Mouse (Mus musculus): ENCODE measurements around the gene Gm20458. TPM values are rescaled to one million over a fixed set of nuclear protein-coding genes. Genes with fewer than 3 reads are reported as not detected.

Gene Gm20458
- polyA plus RNA-seq, 1 experiment: 2.4 TPM

- H3K4me3 ChIP-seq (replicated peaks): no peak overlapping the region
- H3K27me3 ChIP-seq (replicated peaks): peaks cover 67% of the 10 kb centered on the region
- peaks cover 16% of the 10 kb centered on the region for H3K9me3 ChIP-seq
- no peaks in the 10 kb centered on the region for H3K36me3 ChIP-seq (replicated peaks; ENCODE audit: low read length)
- 0 out of 2 replicates have a peak, but pooled peaks cover 4% of the 10 kb centered on the region for H3K4me1 ChIP-seq
- no peak for TF ChIP-seq FLI1 (IDR thresholded peaks at IDR 0.05; ENCODE audit: low read length)
- TF ChIP-seq GATA1 (IDR thresholded peaks at IDR 0.05; ENCODE audit: borderline replicate concordance, low read length): no peak
These were observed 11.3 kb upstream of the Gm20458 start for GRCm38 (mm10) chr2:164449341-164450042.

DNA sequence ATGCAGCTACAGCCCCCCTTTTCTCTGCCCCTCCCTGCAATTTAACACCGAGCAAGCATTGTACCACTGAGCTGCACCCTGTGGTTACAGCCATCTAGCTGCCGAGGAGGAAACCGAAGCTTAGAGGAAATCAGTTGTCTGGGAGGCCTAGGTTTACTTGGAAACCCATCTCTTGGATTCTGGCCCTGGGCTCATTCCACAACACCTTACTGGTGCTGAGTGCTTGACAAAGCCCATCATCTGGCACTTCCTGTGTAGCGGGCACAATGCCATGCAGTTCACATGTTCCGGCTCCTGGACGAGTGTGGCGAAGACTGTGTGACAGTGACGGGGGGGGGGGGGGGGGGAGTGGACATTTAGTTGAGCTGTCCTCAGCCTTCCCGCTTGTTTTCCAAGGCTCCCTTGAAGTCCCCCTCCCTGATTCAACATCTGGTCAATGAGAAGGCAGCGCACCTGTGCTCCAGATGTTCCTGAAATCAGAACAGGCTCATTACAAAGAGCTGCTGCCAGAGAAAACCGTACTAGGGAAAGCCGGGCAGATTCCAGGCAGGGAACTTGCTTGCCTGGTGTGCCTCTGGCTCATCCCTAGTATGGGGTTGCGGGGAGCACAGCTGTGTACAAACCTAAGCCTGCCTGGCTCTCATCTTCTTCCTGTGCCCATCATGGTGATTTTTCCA lies 8.6 kb upstream of the Gm20458 start:
- Histone ChIP-seq H3K36me3 (replicated peaks; ENCODE audit: low read length) (no peaks in the 10 kb centered on the region), H3K27me3 (replicated peaks) (peaks cover 66% of the 10 kb centered on the region), H3K9me3 (peaks cover 16% of the 10 kb centered on the region), H3K4me1 (peaks cover 16% of the 10 kb centered on the region), H3K4me3 (replicated peaks) (no peak overlapping the region)
- no peak for TF ChIP-seq FLI1 (IDR thresholded peaks at IDR 0.05; ENCODE audit: low read length)
- TF ChIP-seq GATA1 (IDR thresholded peaks at IDR 0.05; ENCODE audit: borderline replicate concordance, low read length): no peak

- H3K9me3 ChIP-seq: peaks cover 16% of the 10 kb centered on the region
- peaks cover 16% of the 10 kb centered on the region for H3K4me1 ChIP-seq
- TF ChIP-seq GATA1 (IDR thresholded peaks at IDR 0.05; ENCODE audit: borderline replicate concordance, low read length) (no peak), FLI1 (IDR thresholded peaks at IDR 0.05; ENCODE audit: low read length) (no peak)
- no peak overlapping the region for H3K4me3 ChIP-seq (replicated peaks)
- no peaks in the 10 kb centered on the region for H3K36me3 ChIP-seq (replicated peaks; ENCODE audit: low read length)
- peaks cover 67% of the 10 kb centered on the region for H3K27me3 ChIP-seq (replicated peaks)
These were observed 7.6 kb upstream of the Gm20458 start for GRCm38 (mm10) chr2:164453047-164453757.

GRCm38 (mm10) chr2:164453887-164454500 lies 6.8 kb upstream of the Gm20458 start:
- TF ChIP-seq GATA1 (IDR thresholded peaks at IDR 0.05; ENCODE audit: borderline replicate concordance, low read length) (no peak), FLI1 (IDR thresholded peaks at IDR 0.05; ENCODE audit: low read length) (no peak)
- peaks cover 16% of the 10 kb centered on the region for H3K9me3 ChIP-seq

DNA sequence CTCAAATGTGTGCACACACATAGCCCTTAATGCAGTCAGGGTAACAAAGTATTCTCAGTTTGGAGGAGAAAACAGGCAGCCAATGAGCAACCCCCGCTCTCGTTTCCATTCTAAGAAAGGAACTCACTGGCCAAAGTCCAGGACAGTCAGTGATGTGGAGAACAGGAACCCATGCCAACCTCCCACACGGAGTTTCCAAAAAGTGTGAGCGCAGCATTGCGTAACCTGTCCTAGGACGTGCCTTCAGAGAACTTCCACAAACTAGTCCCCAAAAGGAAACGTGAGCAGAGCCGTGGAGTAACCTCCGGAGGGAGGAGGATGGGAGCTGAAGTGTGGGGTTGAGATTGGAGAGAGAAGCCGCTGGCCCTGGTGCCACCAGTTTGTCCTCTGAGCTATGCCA lies 5.9 kb upstream of the Gm20458 start:
- H3K27me3 ChIP-seq (replicated peaks): peaks cover 56% of the 10 kb centered on the region
- H3K4me3 ChIP-seq (replicated peaks): no peak overlapping the region
- H3K4me1 ChIP-seq: peaks cover 20% of the 10 kb centered on the region
- no peaks in the 10 kb centered on the region for H3K36me3 ChIP-seq (replicated peaks; ENCODE audit: low read length)
- peaks cover 9% of the 10 kb centered on the region for H3K9me3 ChIP-seq
- TF ChIP-seq FLI1 (IDR thresholded peaks at IDR 0.05; ENCODE audit: low read length) (no peak), GATA1 (IDR thresholded peaks at IDR 0.05; ENCODE audit: borderline replicate concordance, low read length) (no peak)

More at GRCm38 (mm10) chr2:164453887-164454500, 6.8 kb upstream of the Gm20458 start:
- Histone ChIP-seq H3K4me1 (peaks cover 20% of the 10 kb centered on the region), H3K27me3 (replicated peaks) (peaks cover 63% of the 10 kb centered on the region), H3K36me3 (replicated peaks; ENCODE audit: low read length) (no peaks in the 10 kb centered on the region), H3K4me3 (replicated peaks) (no peak overlapping the region)

DNA sequence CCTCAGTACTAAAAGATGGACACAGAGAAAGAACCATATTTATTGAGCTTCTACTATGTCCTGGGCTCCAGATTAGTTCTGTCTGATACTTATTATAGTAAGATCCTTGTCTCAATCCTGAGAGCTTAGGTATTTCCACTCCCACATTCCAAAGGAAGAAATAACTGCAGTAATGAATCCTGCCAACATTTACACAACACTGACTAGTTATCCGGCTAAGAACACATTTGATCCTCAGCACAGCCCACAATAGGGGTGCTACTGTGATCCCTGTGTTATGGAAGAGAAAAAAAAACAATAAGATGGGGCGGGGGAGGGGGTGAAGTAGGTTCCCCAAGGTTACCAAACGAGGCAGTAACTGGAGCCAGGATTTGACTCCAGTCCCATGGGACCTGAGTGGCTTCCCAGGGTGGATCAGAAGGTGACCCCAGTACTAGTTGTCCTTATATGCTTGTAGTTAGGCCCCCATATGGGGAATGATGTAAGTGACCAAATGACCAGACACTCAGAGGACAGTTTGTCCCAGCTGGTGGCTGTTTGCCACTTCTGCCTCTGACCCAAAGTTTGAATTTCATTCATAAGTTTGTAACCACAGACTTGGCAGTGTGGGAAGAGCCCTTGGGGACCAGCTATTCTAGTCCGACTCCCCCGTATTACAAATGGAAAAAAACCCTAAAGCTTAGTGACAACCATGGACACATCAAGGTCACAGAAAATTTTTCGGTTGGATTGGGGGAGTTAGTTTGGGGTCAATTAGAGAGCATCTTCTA lies 5.2 kb upstream of the Gm20458 start:
- Histone ChIP-seq H3K9me3 (peaks cover 2% of the 10 kb centered on the region), H3K4me1 (peaks cover 20% of the 10 kb centered on the region), H3K36me3 (replicated peaks; ENCODE audit: low read length) (no peaks in the 10 kb centered on the region), H3K27me3 (replicated peaks) (peaks cover 49% of the 10 kb centered on the region), H3K4me3 (replicated peaks) (no peak overlapping the region)
- TF ChIP-seq GATA1 (IDR thresholded peaks at IDR 0.05; ENCODE audit: borderline replicate concordance, low read length) (no peak), FLI1 (IDR thresholded peaks at IDR 0.05; ENCODE audit: low read length) (no peak)

- H3K9me3 ChIP-seq: no peaks in the 10 kb centered on the region
- H3K4me3 ChIP-seq (replicated peaks): no peak overlapping the region
- peaks cover 20% of the 10 kb centered on the region for H3K4me1 ChIP-seq
- H3K36me3 ChIP-seq (replicated peaks; ENCODE audit: low read length): no peaks in the 10 kb centered on the region
- H3K27me3 ChIP-seq (replicated peaks): peaks cover 42% of the 10 kb centered on the region
- TF ChIP-seq FLI1 (IDR thresholded peaks at IDR 0.05; ENCODE audit: low read length): no peak
- no peak for TF ChIP-seq GATA1 (IDR thresholded peaks at IDR 0.05; ENCODE audit: borderline replicate concordance, low read length)
These were observed 4.4 kb upstream of the Gm20458 start for GRCm38 (mm10) chr2:164456413-164456812.

GRCm38 (mm10) chr2:164456864-164457300 lies 3.9 kb upstream of the Gm20458 start, which contains the start of gene Sys1:
Gene Sys1, plus strand, starts transcription at chr2:164456964.
- peaks cover 37% of the 10 kb centered on the region for H3K27me3 ChIP-seq (replicated peaks)
- H3K9me3 ChIP-seq: no peaks in the 10 kb centered on the region
- H3K36me3 ChIP-seq (replicated peaks; ENCODE audit: low read length): no peaks in the 10 kb centered on the region
- H3K4me1 ChIP-seq: peaks cover 21% of the 10 kb centered on the region
- peak within 1 kb of the TSS; percentile 87 for H3K4me3 ChIP-seq (replicated peaks)
- TF ChIP-seq GATA1 (IDR thresholded peaks at IDR 0.05; ENCODE audit: borderline replicate concordance, low read length): no peak
- TF ChIP-seq FLI1 (IDR thresholded peaks at IDR 0.05; ENCODE audit: low read length): no peak

DNA sequence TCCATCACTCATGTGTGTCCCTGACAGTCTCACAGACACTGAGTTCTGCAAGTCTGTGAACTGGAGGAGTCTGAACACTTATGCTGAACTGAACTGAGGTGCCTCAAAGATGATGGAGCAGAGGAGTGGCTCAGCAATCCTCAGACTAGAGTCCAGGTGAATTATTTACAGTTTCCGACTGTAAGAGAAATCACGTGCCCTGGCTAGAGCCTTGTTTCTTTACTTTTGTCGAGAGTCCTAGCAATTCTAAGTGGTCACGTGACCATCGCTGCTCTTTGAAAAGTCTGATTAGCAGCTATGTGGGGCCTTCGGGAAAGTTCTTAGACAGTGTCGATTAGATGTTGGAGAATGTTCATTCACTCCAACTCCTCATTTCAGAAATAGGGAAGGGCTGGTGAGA lies 2.8 kb upstream of the Gm20458 start:
- H3K36me3 ChIP-seq (replicated peaks; ENCODE audit: low read length): peaks cover 5% of the 10 kb centered on the region
- peaks cover 28% of the 10 kb centered on the region for H3K4me1 ChIP-seq
- H3K4me3 ChIP-seq (replicated peaks): no peak overlapping the region

More for the DNA sequence above, 2.8 kb upstream of the Gm20458 start:
- H3K27me3 ChIP-seq (replicated peaks): peaks cover 29% of the 10 kb centered on the region
- no peaks in the 10 kb centered on the region for H3K9me3 ChIP-seq
- no peak for TF ChIP-seq GATA1 (IDR thresholded peaks at IDR 0.05; ENCODE audit: borderline replicate concordance, low read length)
- TF ChIP-seq FLI1 (IDR thresholded peaks at IDR 0.05; ENCODE audit: low read length): no peak

Measured in megakaryocyte, embryonic 14.5 days (primary cell).